Comparison of ENCODE assay signal across 8 mouse cellular contexts in the genomic region with DNA sequence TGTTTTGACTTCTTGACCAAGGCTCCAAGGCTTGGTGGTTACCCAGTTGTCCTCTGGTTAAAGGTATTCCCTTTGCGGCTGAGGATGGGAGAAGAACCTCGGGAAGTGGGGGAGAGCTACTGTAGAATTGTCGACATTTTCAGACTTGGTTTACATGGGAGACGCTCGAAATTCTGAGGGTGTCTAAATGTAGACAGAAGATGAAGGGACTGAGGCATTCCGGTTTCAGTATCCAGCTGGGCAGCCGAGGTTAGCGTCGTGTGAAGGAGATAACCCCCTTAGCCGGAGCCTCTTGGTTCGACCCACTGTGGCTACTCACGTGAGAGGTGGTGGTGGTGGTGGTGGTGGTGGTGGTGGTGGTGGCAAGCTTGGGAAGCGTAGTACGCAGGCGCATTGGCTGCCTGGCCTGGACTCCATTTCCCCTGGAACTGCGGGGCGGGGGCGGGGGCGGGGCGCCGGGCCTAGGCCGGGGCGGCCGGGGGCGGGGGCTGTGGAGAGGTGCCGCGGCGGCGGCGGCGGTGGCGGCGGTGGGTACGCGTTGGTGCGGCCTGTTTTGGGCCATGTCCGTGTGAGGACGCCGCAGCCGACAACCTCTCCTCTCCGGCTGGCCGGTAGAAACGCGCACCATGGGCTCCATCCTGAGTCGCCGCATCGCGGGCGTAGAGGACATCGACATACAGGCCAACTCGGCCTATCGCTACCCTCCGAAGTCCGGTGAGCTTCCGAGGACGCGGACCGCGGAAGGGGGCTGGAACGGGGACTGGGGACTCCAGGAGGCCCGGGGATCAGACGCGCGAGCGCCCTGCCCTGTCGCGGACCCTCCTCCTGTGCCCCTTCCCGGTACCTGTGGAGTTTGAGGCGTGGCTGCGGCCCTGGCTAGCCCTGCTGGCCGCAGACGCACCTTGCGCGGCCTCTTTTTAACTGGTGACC. TPM values are rescaled to one million over a fixed set of nuclear protein-coding genes. Genes with fewer than 3 reads are reported as not detected.
A peak's percentile ranks its signal among the peaks of the same experiment; 100 is the strongest.
DNase-seq lines count a peak whose midpoint lies in the region.

A gene (plus strand): TSS at position 490 of the 930 bp plus-strand sequence.

- H3K4me1 ChIP-seq in hindbrain, embryonic 10.5 days (replicated peaks) = peaks cover 38% of the 10 kb centered on the region

- peak within 1 kb of the TSS; percentile 87 for H3K4me3 ChIP-seq in hindbrain, embryonic 10.5 days

- H3K27me3 ChIP-seq in hindbrain, embryonic 10.5 days (ENCODE audit: insufficient read depth, poor library complexity, severe bottlenecking) = no peaks in the 10 kb centered on the region

- under 1% methylated on average over 62 of the region's 74 CpGs for WGBS in hindbrain, embryonic 10.5 days

- H3K27ac ChIP-seq in hindbrain, embryonic 10.5 days = peak within 1 kb of the TSS; percentile 95

- 0 out of 2 replicates have a peak, but pooled peaks cover 4% of the 10 kb centered on the region for H3K36me3 ChIP-seq in hindbrain, embryonic 10.5 days

- DNase-seq in R1 (ENCODE audit: low read depth, low spot score) = peak; percentile 97
- peak; percentile 92 for DNase-seq in cerebellum, adult 9-11 months
- DNase-seq in frontal cortex, adult 2 months (ENCODE audit: extremely low spot score in 1 of 2, low spot score in 1 of 2) = peak in 1 of 2 experiments; percentile 86
- DNase-seq in hindbrain, embryonic 10.5 days (ENCODE audit: low spot score) = peak; percentile 92
- peak; percentile 82 to 90 for DNase-seq in layer of hippocampus, postnatal 10 days (ENCODE audit: low spot score in 2 of 2)
- peak; percentile 92 for DNase-seq in lung, postnatal 10 days
- DNase-seq in ovary, postnatal 36 days (ENCODE audit: low spot score) = peak; percentile 85
- peak; percentile 88 for DNase-seq in thymus, postnatal 14 days

- no peaks in the 10 kb centered on the region for H3K9me3 ChIP-seq in hindbrain, embryonic 10.5 days

RNA-seq across cellular contexts. Expression of the gene that starts here (rescaled TPM):
- 216 and 221 TPM in 2 replicates for polyA plus RNA-seq in frontal cortex, adult 2 months (2012; rRNA removed)
- 71.6 and 80.8 TPM in 2 replicates for polyA plus RNA-seq in hindbrain, embryonic 10.5 days (2016; fragmentation: Nextera tagmentation; extraction: Ambion mirVana)
- 100 to 1,000 TPM; 164 to 168 TPM for total RNA-seq in layer of hippocampus, postnatal 10 days (2021)
